Mouse (Mus musculus): ENCODE measurements around the gene Ttll7. TPM values are rescaled to one million over a fixed set of nuclear protein-coding genes. Genes with fewer than 3 reads are reported as not detected.
A peak's percentile ranks its signal among the peaks of the same experiment; 100 is the strongest.

The Ttll7 gene
- polyA plus RNA-seq, 1 experiment from 2014 or later = 6.3 TPM

GRCm38 (mm10) chr3:146945887-146946286, 93.7 kb downstream of the Ttll7 start:
- ATAC-seq (ENCODE audit: low FRiP score) (peak; percentile 68), DNase-seq (ENCODE audit: low spot score, missing footprints) (peak; percentile 98)
- Histone ChIP-seq H3K9ac (ENCODE audit: low read length) (peak overlapping the region; percentile 48; the same call in 1 of the 2 replicates), H3K36me3 (ENCODE audit: control insufficient read depth, insufficient read depth, low read length) (no peaks in the 10 kb centered on the region), H3K27ac (ENCODE audit: low read depth, low read length) (no peak overlapping the region), H3K4me1 (ENCODE audit: control insufficient read depth, insufficient read depth, low read length) (no peaks in the 10 kb centered on the region), H3K4me2 (peak overlapping the region; percentile 42), H3K9me3 (ENCODE audit: control insufficient read depth, low read length) (no peaks in the 10 kb centered on the region), H3K4me3 (ENCODE audit: low read depth, low read length) (peak overlapping the region; percentile 30), H3K27me3 (ENCODE audit: control insufficient read depth, insufficient read depth, low read length) (no peaks in the 10 kb centered on the region)
- under 1% methylated on average over 13 of the region's 13 CpGs for WGBS

- Histone ChIP-seq H3K4me3 (ENCODE audit: low read depth, low read length) (no peak overlapping the region), H3K9me3 (ENCODE audit: control insufficient read depth, low read length) (no peaks in the 10 kb centered on the region), H3K4me2 (no peak overlapping the region), H3K27me3 (ENCODE audit: control insufficient read depth, insufficient read depth, low read length) (no peaks in the 10 kb centered on the region), H3K27ac (ENCODE audit: low read depth, low read length) (no peak overlapping the region), H3K9ac (ENCODE audit: low read length) (no peak overlapping the region), H3K36me3 (ENCODE audit: control insufficient read depth, insufficient read depth, low read length) (no peaks in the 10 kb centered on the region), H3K4me1 (ENCODE audit: control insufficient read depth, insufficient read depth, low read length) (no peaks in the 10 kb centered on the region)
- 83% methylated on average over 8 of the region's 8 CpGs for WGBS
- ATAC-seq (ENCODE audit: low FRiP score) (peak; percentile 57; the same call in 1 of the 2 replicates), DNase-seq (ENCODE audit: low spot score, missing footprints) (no peak)
These were observed 94.5 kb downstream of the Ttll7 start for GRCm38 (mm10) chr3:146946641-146947040.

DNA sequence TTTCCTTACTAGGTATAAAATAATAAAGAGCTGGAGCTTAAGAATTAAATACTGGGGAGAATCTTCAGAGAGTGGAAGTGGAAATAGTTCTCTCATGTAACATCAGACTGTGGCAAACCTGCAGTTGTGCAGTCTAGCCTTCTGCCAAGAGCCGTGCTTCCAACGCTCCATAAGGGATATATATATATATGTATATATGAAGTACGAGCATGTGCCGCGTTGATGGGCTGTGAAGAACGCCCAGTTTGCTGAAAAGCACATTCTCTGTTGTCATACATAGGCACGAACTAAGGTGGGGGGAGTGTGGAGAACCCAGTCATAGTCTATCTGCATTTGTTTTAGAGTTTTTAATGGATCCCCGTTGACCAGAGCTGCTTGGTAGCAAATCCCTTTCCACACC, 104.6 kb downstream of the Ttll7 start:
- Histone ChIP-seq H3K9me3 (ENCODE audit: control insufficient read depth, low read length) (no peaks in the 10 kb centered on the region), H3K27me3 (ENCODE audit: control insufficient read depth, insufficient read depth, low read length) (no peaks in the 10 kb centered on the region), H3K36me3 (ENCODE audit: control insufficient read depth, insufficient read depth, low read length) (no peaks in the 10 kb centered on the region), H3K27ac (ENCODE audit: low read depth, low read length) (no peak overlapping the region), H3K4me2 (no peak overlapping the region), H3K4me1 (ENCODE audit: control insufficient read depth, insufficient read depth, low read length) (no peaks in the 10 kb centered on the region), H3K4me3 (ENCODE audit: low read depth, low read length) (no peak overlapping the region), H3K9ac (ENCODE audit: low read length) (no peak overlapping the region)
- no peak for ATAC-seq (ENCODE audit: low FRiP score)
- 91% methylated on average over 8 of the region's 8 CpGs for WGBS
- no peak for DNase-seq (ENCODE audit: low spot score, missing footprints)

DNA sequence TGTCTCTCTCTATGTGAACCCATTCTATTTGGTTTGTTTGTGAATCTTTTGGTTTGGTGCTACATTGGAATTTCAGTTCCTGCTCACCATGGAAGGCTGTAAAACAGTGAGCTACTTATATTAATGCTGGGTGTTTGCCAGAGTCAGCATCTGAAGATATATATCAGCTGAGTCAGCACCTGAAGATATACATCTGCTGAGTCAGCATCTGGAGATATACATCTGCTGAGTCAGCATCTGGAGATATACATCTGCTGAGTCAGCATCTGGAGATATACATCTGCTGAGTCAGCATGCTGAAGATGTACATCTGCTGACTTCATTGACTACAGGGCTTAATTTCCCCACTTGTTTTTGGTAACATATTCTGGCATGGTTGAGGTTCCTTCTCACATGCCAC, 110.7 kb downstream of the Ttll7 start:
- no peak overlapping the region for H3K27ac ChIP-seq (ENCODE audit: low read depth, low read length)
- H3K4me3 ChIP-seq (ENCODE audit: low read depth, low read length) = no peak overlapping the region
- no peaks in the 10 kb centered on the region for H3K9me3 ChIP-seq (ENCODE audit: control insufficient read depth, low read length)
- no peaks in the 10 kb centered on the region for H3K4me1 ChIP-seq (ENCODE audit: control insufficient read depth, insufficient read depth, low read length)
- ATAC-seq (ENCODE audit: low FRiP score) = no peak
- no peak overlapping the region for H3K9ac ChIP-seq (ENCODE audit: low read length)
- H3K4me2 ChIP-seq = no peak overlapping the region
- no peaks in the 10 kb centered on the region for H3K27me3 ChIP-seq (ENCODE audit: control insufficient read depth, insufficient read depth, low read length)
- no peaks in the 10 kb centered on the region for H3K36me3 ChIP-seq (ENCODE audit: control insufficient read depth, insufficient read depth, low read length)
- no peak for DNase-seq (ENCODE audit: low spot score, missing footprints)

DNA sequence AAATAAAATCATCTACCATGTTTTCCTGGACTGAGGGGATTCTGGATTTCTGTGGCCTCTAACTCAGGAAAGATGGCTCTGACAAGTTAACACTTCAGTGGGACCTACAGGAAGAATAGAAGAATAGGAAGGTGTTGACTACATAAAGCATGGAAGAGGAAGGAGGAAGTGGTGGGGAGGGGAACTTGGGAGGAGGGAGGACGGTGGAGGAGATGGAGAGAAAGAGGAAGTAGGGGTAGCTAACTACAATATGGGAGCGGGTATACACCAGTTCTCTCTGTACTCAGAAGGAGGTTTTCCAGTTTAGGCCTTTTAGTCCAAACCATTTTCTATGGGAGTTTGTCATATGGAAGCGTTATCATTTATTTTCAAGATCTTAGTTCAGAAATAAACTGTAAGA, 112.2 kb downstream of the Ttll7 start:
- Histone ChIP-seq H3K9ac (ENCODE audit: low read length) (no peak overlapping the region), H3K9me3 (ENCODE audit: control insufficient read depth, low read length) (no peaks in the 10 kb centered on the region), H3K36me3 (ENCODE audit: control insufficient read depth, insufficient read depth, low read length) (no peaks in the 10 kb centered on the region), H3K27me3 (ENCODE audit: control insufficient read depth, insufficient read depth, low read length) (no peaks in the 10 kb centered on the region), H3K4me1 (ENCODE audit: control insufficient read depth, insufficient read depth, low read length) (no peaks in the 10 kb centered on the region), H3K4me3 (ENCODE audit: low read depth, low read length) (no peak overlapping the region), H3K27ac (ENCODE audit: low read depth, low read length) (no peak overlapping the region), H3K4me2 (no peak overlapping the region)
- ATAC-seq (ENCODE audit: low FRiP score) (no peak), DNase-seq (ENCODE audit: low spot score, missing footprints) (no peak)
- WGBS = 93% methylated on average over 3 of the region's 3 CpGs

DNA sequence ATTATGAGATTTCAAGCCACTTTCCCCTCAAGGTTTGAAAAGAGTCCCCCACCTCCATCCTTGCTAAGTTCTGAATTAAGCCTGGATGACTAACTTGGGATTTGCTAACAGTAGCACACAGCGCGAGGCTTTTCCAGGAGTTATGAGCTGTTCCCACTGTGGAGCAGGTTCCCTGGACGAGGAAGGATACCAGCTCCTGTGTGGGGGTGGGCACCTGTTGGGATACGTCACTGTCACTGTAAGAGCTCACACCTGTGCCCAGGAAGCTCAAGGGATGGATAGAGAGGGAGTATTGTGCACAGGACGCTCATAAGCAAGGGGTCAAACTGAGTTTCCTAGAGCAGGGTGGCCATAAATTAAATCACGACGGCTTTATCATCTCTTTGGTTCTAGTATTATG, 115.1 kb downstream of the Ttll7 start:
- Histone ChIP-seq H3K27me3 (ENCODE audit: control insufficient read depth, insufficient read depth, low read length) (no peaks in the 10 kb centered on the region), H3K4me1 (ENCODE audit: control insufficient read depth, insufficient read depth, low read length) (no peaks in the 10 kb centered on the region), H3K27ac (ENCODE audit: low read depth, low read length) (no peak overlapping the region), H3K36me3 (ENCODE audit: control insufficient read depth, insufficient read depth, low read length) (no peaks in the 10 kb centered on the region), H3K4me2 (no peak overlapping the region), H3K4me3 (ENCODE audit: low read depth, low read length) (no peak overlapping the region), H3K9me3 (ENCODE audit: control insufficient read depth, low read length) (no peaks in the 10 kb centered on the region), H3K9ac (ENCODE audit: low read length) (no peak overlapping the region)
- ATAC-seq (ENCODE audit: low FRiP score) (no peak), DNase-seq (ENCODE audit: low spot score, missing footprints) (no peak)
- 83% methylated on average over 7 of the region's 7 CpGs for WGBS

DNA sequence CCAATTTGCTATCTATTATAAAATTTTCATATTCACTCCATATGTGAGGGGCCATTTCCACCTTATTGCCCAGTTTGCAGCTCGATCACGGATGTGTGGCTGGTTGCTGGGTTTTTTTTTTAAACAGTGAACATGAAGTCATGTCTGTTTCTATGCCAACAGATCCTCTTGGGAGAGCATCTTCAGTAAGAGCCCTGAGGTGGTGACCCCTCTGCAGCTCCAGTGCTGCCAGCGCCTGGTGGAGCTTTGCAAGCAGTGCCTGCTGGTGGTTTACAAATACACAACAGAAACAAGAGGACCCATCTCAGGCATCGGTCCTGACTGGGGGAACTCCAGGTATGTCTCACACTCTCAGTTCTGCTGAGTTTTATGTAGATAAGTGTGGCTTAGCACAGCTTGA, 115.7 kb downstream of the Ttll7 start:
- ATAC-seq (ENCODE audit: low FRiP score) (peak; percentile 73; the same call in 1 of the 2 replicates), DNase-seq (ENCODE audit: low spot score, missing footprints) (no peak)
- WGBS = 48% methylated on average over 4 of the region's 4 CpGs

DNA sequence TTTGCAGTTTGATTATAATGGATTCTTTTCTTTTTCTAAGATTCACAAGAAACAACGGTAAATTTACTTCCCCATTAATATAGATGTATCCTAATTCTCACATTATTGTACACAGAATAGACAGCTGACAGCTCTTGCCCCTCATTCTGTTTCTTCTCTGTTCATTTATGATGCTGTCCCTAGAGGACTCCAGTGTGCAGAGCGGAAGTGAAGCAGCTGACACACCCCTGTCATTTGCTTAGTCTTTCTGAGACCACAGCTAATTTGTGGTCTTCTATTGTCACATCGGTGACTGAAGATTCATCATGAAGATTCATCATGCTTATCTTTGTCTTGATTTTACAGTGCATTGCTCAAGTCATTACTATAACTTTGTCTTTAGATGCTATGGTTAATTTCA, 126.1 kb downstream of the Ttll7 start:
- no peak overlapping the region for H3K4me3 ChIP-seq (ENCODE audit: low read depth, low read length)
- no peaks in the 10 kb centered on the region for H3K36me3 ChIP-seq (ENCODE audit: control insufficient read depth, insufficient read depth, low read length)
- H3K4me2 ChIP-seq = no peak overlapping the region
- H3K27ac ChIP-seq (ENCODE audit: low read depth, low read length) = no peak overlapping the region
- WGBS = 86% methylated on average over 3 of the region's 3 CpGs
- ATAC-seq (ENCODE audit: low FRiP score) (no peak), DNase-seq (ENCODE audit: low spot score, missing footprints) (no peak)
- H3K9ac ChIP-seq (ENCODE audit: low read length) = no peak overlapping the region
- H3K9me3 ChIP-seq (ENCODE audit: control insufficient read depth, low read length) = no peaks in the 10 kb centered on the region
- H3K27me3 ChIP-seq (ENCODE audit: control insufficient read depth, insufficient read depth, low read length) = no peaks in the 10 kb centered on the region
- H3K4me1 ChIP-seq (ENCODE audit: control insufficient read depth, insufficient read depth, low read length) = no peaks in the 10 kb centered on the region

More for the DNA sequence above, 115.7 kb downstream of the Ttll7 start:
- Histone ChIP-seq H3K27ac (ENCODE audit: low read depth, low read length) (no peak overlapping the region), H3K4me3 (ENCODE audit: low read depth, low read length) (no peak overlapping the region), H3K4me2 (no peak overlapping the region), H3K36me3 (ENCODE audit: control insufficient read depth, insufficient read depth, low read length) (no peaks in the 10 kb centered on the region), H3K9ac (ENCODE audit: low read length) (no peak overlapping the region), H3K27me3 (ENCODE audit: control insufficient read depth, insufficient read depth, low read length) (no peaks in the 10 kb centered on the region), H3K9me3 (ENCODE audit: control insufficient read depth, low read length) (no peaks in the 10 kb centered on the region), H3K4me1 (ENCODE audit: control insufficient read depth, insufficient read depth, low read length) (no peaks in the 10 kb centered on the region)

GRCm38 (mm10) chr3:146993834-146994669, 141.9 kb downstream of the Ttll7 start:
- ATAC-seq (ENCODE audit: low FRiP score) = peak; percentile 82
- Histone ChIP-seq H3K9me3 (ENCODE audit: control insufficient read depth, low read length) (no peaks in the 10 kb centered on the region), H3K4me3 (ENCODE audit: low read depth, low read length) (no peak overlapping the region), H3K4me2 (no peak overlapping the region), H3K36me3 (ENCODE audit: control insufficient read depth, insufficient read depth, low read length) (no peaks in the 10 kb centered on the region), H3K9ac (ENCODE audit: low read length) (no peak overlapping the region), H3K4me1 (ENCODE audit: control insufficient read depth, insufficient read depth, low read length) (no peaks in the 10 kb centered on the region), H3K27me3 (ENCODE audit: control insufficient read depth, insufficient read depth, low read length) (no peaks in the 10 kb centered on the region), H3K27ac (ENCODE audit: low read depth, low read length) (no peak overlapping the region)
- 43% methylated on average over 26 of the region's 26 CpGs for WGBS
- DNase-seq (ENCODE audit: low spot score, missing footprints) = peak; percentile 92
